Mouse (Mus musculus) midbrain, embryonic 12.5 days (tissue): ENCODE data around the gene Zdhhc12. TPM values are rescaled to one million over a fixed set of nuclear protein-coding genes. Genes with fewer than 3 reads are reported as not detected.

Experiments
- ATAC-seq: fragments of 200-750 bp; cut with Nextera tagmentation; 2 replicates; pipeline ENCODE4 v1.8.0; 2017; ENCODE audit warnings: low read depth, moderate TSS enrichment, moderate library complexity; ENCODE audit not compliant: low FRiP score
- H3K27ac ChIP-seq: fragments of 300-500 bp; sonication (generic); replicated peaks from 2 replicates; pipeline ENCODE4 v1.5.1; 2016; ENCODE audit warnings: mild to moderate bottlenecking
- H3K27me3 ChIP-seq: fragments of 300-500 bp; sonication (generic); 2 replicates; pipeline ENCODE4 v1.6.1; 2016; ENCODE audit warnings: mild to moderate bottlenecking
- H3K36me3 ChIP-seq: fragments of 300-500 bp; sonication (generic); 2 replicates; pipeline ENCODE4 v1.6.1; 2016
- H3K4me1 ChIP-seq: fragments of 300-500 bp; sonication (generic); 2 replicates; pipeline ENCODE4 v1.6.1; 2016
- H3K4me2 ChIP-seq: fragments of 300-500 bp; sonication (generic); replicated peaks from 2 replicates; pipeline ENCODE4 v1.6.1; 2016; ENCODE audit warnings: mild to moderate bottlenecking, moderate library complexity
- H3K4me3 ChIP-seq: fragments of 300-500 bp; sonication (generic); 2 replicates; pipeline ENCODE4 v1.5.1; 2016; ENCODE audit warnings: mild to moderate bottlenecking
- H3K9ac ChIP-seq: fragments of 300-500 bp; sonication (generic); replicated peaks from 2 replicates; pipeline ENCODE4 v1.6.1; 2016; ENCODE audit warnings: mild to moderate bottlenecking, moderate library complexity
- H3K9me3 ChIP-seq: fragments of 300-500 bp; sonication (generic); 2 replicates; pipeline ENCODE4 v1.6.1; 2016; ENCODE audit warnings: mild to moderate bottlenecking
- WGBS: fragments of 180-500 bp; shearing (Covaris S2); methylation state at CpG from one replicate; pipeline ENCODE4 v1.1.7; 2016; 5-methylcytosine and 5-hydroxymethylcytosine counted together
- polyA plus RNA-seq: library from polyadenylated mRNA; unstranded; fragments of >200 nt; fragmentation: Nextera tagmentation; extraction: Ambion mirVana; gene quantifications from 2 replicates; pipeline ENCODE4 v1.2.1, GENCODE M21; 2016

Zdhhc12 gene
- polyA plus RNA-seq, 1 experiment from 2014 or later = 23.9 TPM

- Histone ChIP-seq H3K27me3 (no peaks in the 10 kb centered on the region), H3K9me3 (no peaks in the 10 kb centered on the region), H3K4me3 (no peak overlapping the region), H3K36me3 (peaks cover 18% of the 10 kb centered on the region), H3K9ac (no peak overlapping the region; the same call in 1 of the 2 replicates), H3K27ac (no peak overlapping the region), H3K4me1 (peaks cover 3% of the 10 kb centered on the region; the same call in 1 of the 2 replicates), H3K4me2 (no peak overlapping the region)
- 3% methylated on average over 4 of the region's 4 CpGs for WGBS
- ATAC-seq = no peak
Observed at GRCm38 (mm10) chr2:30042445-30042844, 51.0 kb downstream of the Zdhhc12 start.

Other genes starting within 250 kb of the Zdhhc12 start
- 22.3 and 22.6 TPM in 2 replicates for gene Cercam, start 224.5 kb downstream of the Zdhhc12 start, polyA plus RNA-seq
- 108 and 110 TPM in 2 replicates for gene Odf2, start 204.4 kb downstream of the Zdhhc12 start, polyA plus RNA-seq
- 73.1 and 77.8 TPM in 2 replicates for gene Gle1, start 158.2 kb downstream of the Zdhhc12 start, polyA plus RNA-seq
- gene Sptan1, start 128.1 kb downstream of the Zdhhc12 start, polyA plus RNA-seq = 166 and 169 TPM in 2 replicates
- gene Wdr34, start 44.8 kb downstream of the Zdhhc12 start, polyA plus RNA-seq = 38.0 and 39.1 TPM in 2 replicates
- 627 and 693 TPM in 2 replicates for gene Set, start 36.3 kb downstream of the Zdhhc12 start, polyA plus RNA-seq
- 8.7 and 9.2 TPM in 2 replicates for gene Pkn3, start 16.0 kb downstream of the Zdhhc12 start, polyA plus RNA-seq
- 11.6 and 11.7 TPM in 2 replicates for gene Zer1, start 30.9 kb upstream of the Zdhhc12 start, polyA plus RNA-seq
- gene Tbc1d13, start 40.1 kb upstream of the Zdhhc12 start, polyA plus RNA-seq = 11.2 and 12.9 TPM in 2 replicates
- 13.9 and 14.2 TPM in 2 replicates for gene Endog, start 77.8 kb upstream of the Zdhhc12 start, polyA plus RNA-seq
- 60.4 and 64.0 TPM in 2 replicates for gene Spout1, start 84.8 kb upstream of the Zdhhc12 start, polyA plus RNA-seq
- gene Kyat1, start 112.2 kb upstream of the Zdhhc12 start, polyA plus RNA-seq = 12.6 and 12.8 TPM in 2 replicates
- 40.3 and 46.7 TPM in 2 replicates for gene Lrrc8a, start 144.1 kb upstream of the Zdhhc12 start, polyA plus RNA-seq
- 0.39 and 0.51 TPM in 2 replicates for gene Gm28035, start 146.9 kb upstream of the Zdhhc12 start, polyA plus RNA-seq
- 4.4 and 7.1 TPM in 2 replicates for gene Phyhd1, start 172.6 kb upstream of the Zdhhc12 start, polyA plus RNA-seq
- not detected in 2 replicates for gene Gm28038, start 187.4 kb upstream of the Zdhhc12 start, polyA plus RNA-seq
- 25.5 and 28.2 TPM in 2 replicates for gene Dolk, start 192.7 kb upstream of the Zdhhc12 start, polyA plus RNA-seq
- 34.3 and 37.7 TPM in 2 replicates for gene Nup188, start 192.7 kb upstream of the Zdhhc12 start, polyA plus RNA-seq